Mouse (Mus musculus) midbrain, embryonic 14.5 days (tissue): ENCODE data around the gene Grin2a. TPM values are rescaled to one million over a fixed set of nuclear protein-coding genes. Genes with fewer than 3 reads are reported as not detected.
A peak's percentile ranks its signal among the peaks of the same experiment; 100 is the strongest.

Experiments used
- ATAC-seq: fragments of 200-750 bp; cut with Nextera tagmentation; 2 replicates; pipeline ENCODE4 v1.8.0; 2017; ENCODE audit warnings: moderate number of reproducible peaks, moderate library complexity; ENCODE audit not compliant: low FRiP score, low TSS enrichment
- DNase-seq: peaks from one replicate; pipeline ENCODE4 v3.0.0-alpha.2; 2015
- H3K27ac ChIP-seq: fragments of 300-500 bp; sonication (generic); replicated peaks from 2 replicates; pipeline ENCODE4 v1.5.1; 2014; ENCODE audit warnings: mild to moderate bottlenecking, low read depth, low read length, moderate library complexity
- H3K27me3 ChIP-seq: fragments of 300-500 bp; sonication (generic); 2 replicates; pipeline ENCODE4 v1.6.1; 2014; ENCODE audit warnings: low read length, control low read depth, mixed read lengths; ENCODE audit not compliant: control insufficient read depth, insufficient read depth
- H3K36me3 ChIP-seq: fragments of 300-500 bp; sonication (generic); 2 replicates; pipeline ENCODE4 v1.6.1; 2014; ENCODE audit warnings: low read length, control low read depth; ENCODE audit not compliant: control insufficient read depth, insufficient read depth
- H3K4me1 ChIP-seq: fragments of 300-500 bp; sonication (generic); 2 replicates; pipeline ENCODE4 v1.6.1; 2014; ENCODE audit warnings: mild to moderate bottlenecking, antibody characterized with exemption, low read length, control low read depth; ENCODE audit not compliant: control insufficient read depth, insufficient read depth
- H3K4me2 ChIP-seq: fragments of 300-500 bp; sonication (generic); 2 replicates; pipeline ENCODE4 v1.6.1; 2014; ENCODE audit warnings: mild to moderate bottlenecking, low read length, moderate library complexity
- H3K4me3 ChIP-seq: fragments of 300-500 bp; sonication (generic); replicated peaks from 2 replicates; pipeline ENCODE4 v1.5.1; 2014; ENCODE audit warnings: low read depth, low read length
- H3K9ac ChIP-seq: fragments of 300-500 bp; sonication (generic); replicated peaks from 2 replicates; pipeline ENCODE4 v1.6.1; 2014; ENCODE audit warnings: mild to moderate bottlenecking, low read length, moderate library complexity
- H3K9me3 ChIP-seq: fragments of 300-500 bp; sonication (generic); 2 replicates; pipeline ENCODE4 v1.6.1; 2016; ENCODE audit warnings: low read length, control low read depth, mixed read lengths; ENCODE audit not compliant: control insufficient read depth
- WGBS: fragments of 180-500 bp; shearing (Covaris S2); extraction: QIAGEN DNeasy Blood & Tissue Kit; methylation state at CpG from one replicate; pipeline ENCODE4 v1.1.7; 2014; 5-methylcytosine and 5-hydroxymethylcytosine counted together
- polyA plus RNA-seq: library from polyadenylated mRNA; unstranded; fragments of >200 nt; fragmentation: Nextera tagmentation; extraction: Ambion mirVana; gene quantifications from 2 replicates; pipeline ENCODE4 v1.2.1, GENCODE M21; 2014

Gene Grin2a
- polyA plus RNA-seq, 1 experiment from 2014 or later = 2.4 TPM

GRCm38 (mm10) chr16:9873001-9873400 lies 122.4 kb downstream of the Grin2a start:
- WGBS = 83% methylated on average over 4 of the region's 4 CpGs
- no peak overlapping the region for H3K9ac ChIP-seq
- no peaks in the 10 kb centered on the region for H3K36me3 ChIP-seq
- DNase-seq = no peak
- H3K9me3 ChIP-seq = no peaks in the 10 kb centered on the region
- H3K27me3 ChIP-seq = no peaks in the 10 kb centered on the region
- ATAC-seq = no peak
- no peak overlapping the region for H3K27ac ChIP-seq
- no peak overlapping the region for H3K4me2 ChIP-seq
- H3K4me1 ChIP-seq = no peaks in the 10 kb centered on the region
- no peak overlapping the region for H3K4me3 ChIP-seq

- no peak overlapping the region for H3K4me2 ChIP-seq
- H3K9me3 ChIP-seq = no peaks in the 10 kb centered on the region
- ATAC-seq = no peak
- no peaks in the 10 kb centered on the region for H3K36me3 ChIP-seq
- H3K27me3 ChIP-seq = no peaks in the 10 kb centered on the region
- no peaks in the 10 kb centered on the region for H3K4me1 ChIP-seq
- 89% methylated on average over 3 of the region's 3 CpGs for WGBS
- H3K4me3 ChIP-seq = no peak overlapping the region
- H3K27ac ChIP-seq = no peak overlapping the region
- no peak overlapping the region for H3K9ac ChIP-seq
- peak; percentile 7 for DNase-seq
Observed at GRCm38 (mm10) chr16:9865710-9866109, 129.7 kb downstream of the Grin2a start.

- H3K27me3 ChIP-seq = no peaks in the 10 kb centered on the region
- no peak overlapping the region for H3K9ac ChIP-seq
- no peaks in the 10 kb centered on the region for H3K36me3 ChIP-seq
- WGBS = 81% methylated on average over 4 of the region's 4 CpGs
- DNase-seq = no peak
- H3K4me2 ChIP-seq = no peak overlapping the region
- ATAC-seq = no peak
- no peak overlapping the region for H3K4me3 ChIP-seq
- H3K27ac ChIP-seq = no peak overlapping the region
- no peaks in the 10 kb centered on the region for H3K9me3 ChIP-seq
- no peaks in the 10 kb centered on the region for H3K4me1 ChIP-seq
Observed at GRCm38 (mm10) chr16:9865039-9865438, 130.3 kb downstream of the Grin2a start.

- H3K4me1 ChIP-seq = no peaks in the 10 kb centered on the region
- no peak overlapping the region for H3K4me2 ChIP-seq
- no peaks in the 10 kb centered on the region for H3K9me3 ChIP-seq
- H3K27ac ChIP-seq = no peak overlapping the region
- no peak overlapping the region for H3K9ac ChIP-seq
- H3K27me3 ChIP-seq = no peaks in the 10 kb centered on the region
- no peak overlapping the region for H3K4me3 ChIP-seq
- H3K36me3 ChIP-seq = no peaks in the 10 kb centered on the region
- 90% methylated on average over 2 of the region's 2 CpGs for WGBS
- ATAC-seq (no peak), DNase-seq (no peak)
Observed at GRCm38 (mm10) chr16:9857758-9858157, 137.6 kb downstream of the Grin2a start.

- no peaks in the 10 kb centered on the region for H3K36me3 ChIP-seq
- no peaks in the 10 kb centered on the region for H3K9me3 ChIP-seq
- WGBS = 82% methylated on average over 12 of the region's 12 CpGs
- H3K27me3 ChIP-seq = no peaks in the 10 kb centered on the region
- DNase-seq (no peak), ATAC-seq (no peak)
- H3K9ac ChIP-seq = no peak overlapping the region
- no peak overlapping the region for H3K27ac ChIP-seq
- no peak overlapping the region for H3K4me2 ChIP-seq
- H3K4me3 ChIP-seq = no peak overlapping the region
- H3K4me1 ChIP-seq = no peaks in the 10 kb centered on the region
Observed at GRCm38 (mm10) chr16:9851265-9851988, 143.9 kb downstream of the Grin2a start.

GRCm38 (mm10) chr16:9841496-9841895 lies 153.9 kb downstream of the Grin2a start:
- no peak for ATAC-seq
- 75% methylated on average over 3 of the region's 3 CpGs for WGBS

GRCm38 (mm10) chr16:9836542-9836941 lies 158.8 kb downstream of the Grin2a start:
- Histone ChIP-seq H3K4me2 (no peak overlapping the region), H3K36me3 (no peaks in the 10 kb centered on the region), H3K4me3 (no peak overlapping the region), H3K9me3 (no peaks in the 10 kb centered on the region), H3K9ac (no peak overlapping the region), H3K27ac (no peak overlapping the region), H3K27me3 (no peaks in the 10 kb centered on the region), H3K4me1 (no peaks in the 10 kb centered on the region)
- WGBS = 40% methylated on average over 8 of the region's 8 CpGs
- no peak for DNase-seq
- no peak for ATAC-seq

More at GRCm38 (mm10) chr16:9841496-9841895, 153.9 kb downstream of the Grin2a start:
- Histone ChIP-seq H3K27me3 (no peaks in the 10 kb centered on the region), H3K27ac (no peak overlapping the region), H3K4me2 (no peak overlapping the region), H3K9ac (no peak overlapping the region), H3K36me3 (no peaks in the 10 kb centered on the region), H3K4me3 (no peak overlapping the region), H3K9me3 (no peaks in the 10 kb centered on the region), H3K4me1 (no peaks in the 10 kb centered on the region)
- no peak for DNase-seq

- no peak for DNase-seq
- Histone ChIP-seq H3K4me2 (no peak overlapping the region), H3K9me3 (no peaks in the 10 kb centered on the region), H3K36me3 (no peaks in the 10 kb centered on the region), H3K27me3 (no peaks in the 10 kb centered on the region), H3K4me1 (no peaks in the 10 kb centered on the region), H3K4me3 (no peak overlapping the region), H3K9ac (no peak overlapping the region), H3K27ac (no peak overlapping the region)
- no peak for ATAC-seq
- 95% methylated on average over 2 of the region's 2 CpGs for WGBS
Observed at GRCm38 (mm10) chr16:9834236-9834635, 161.1 kb downstream of the Grin2a start.

- Histone ChIP-seq H3K27ac (no peak overlapping the region), H3K4me1 (no peaks in the 10 kb centered on the region), H3K4me2 (no peak overlapping the region), H3K27me3 (no peaks in the 10 kb centered on the region), H3K9me3 (no peaks in the 10 kb centered on the region), H3K36me3 (no peaks in the 10 kb centered on the region), H3K9ac (no peak overlapping the region), H3K4me3 (no peak overlapping the region)
- no peak for DNase-seq
- no peak for ATAC-seq
- WGBS = 74% methylated on average over 2 of the region's 2 CpGs
Observed at GRCm38 (mm10) chr16:9825110-9825483, 170.3 kb downstream of the Grin2a start.
